Mouse (Mus musculus): ENCODE data around the gene Ripor3.

DNA sequence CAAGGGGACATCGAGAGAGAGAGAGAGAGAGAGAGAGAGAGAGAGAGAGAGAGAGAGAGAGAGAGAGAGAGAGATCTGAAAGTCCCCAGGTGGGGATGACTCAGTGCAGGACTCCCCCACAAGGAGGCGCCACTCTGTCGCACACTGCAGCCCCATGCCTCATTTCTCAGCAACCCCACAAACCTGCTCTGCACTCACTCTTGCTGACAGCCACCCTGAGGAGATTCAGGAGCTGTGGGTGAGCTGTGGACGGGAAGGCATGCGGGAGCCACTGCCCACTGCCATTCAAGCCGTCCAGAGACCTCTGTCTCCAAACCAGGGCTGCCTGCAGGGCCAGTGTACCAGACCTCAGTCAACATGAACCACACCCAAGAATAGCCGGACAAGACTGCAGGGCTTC lies 23.7 kb downstream of the Ripor3 start:
- no peak for TF ChIP-seq EP300 (IDR thresholded peaks at IDR 0.05; ENCODE audit: low read depth)
- peak; percentile 73 for TF ChIP-seq CTCF (IDR thresholded peaks at IDR 0.05; ENCODE audit: low read depth)
